Mouse (Mus musculus) hindbrain, embryonic 14.5 days (tissue): ENCODE results near the gene Apol10a. TPM values are rescaled to one million over a fixed set of nuclear protein-coding genes. Genes with fewer than 3 reads are reported as not detected.
"Not testable (repeated sequence)": the region's sequence is repeated elsewhere in the genome, so short reads cannot be mapped to it uniquely, and the experiment has no call there.

Experiments
- ATAC-seq: fragments of 200-750 bp; cut with Nextera tagmentation; 2 replicates; pipeline ENCODE4 v1.8.0; 2017; ENCODE audit warnings: moderate number of reproducible peaks, mild to moderate bottlenecking, moderate TSS enrichment, moderate library complexity; ENCODE audit not compliant: low FRiP score
- DNase-seq: peaks from one replicate; pipeline ENCODE4 v3.0.0-alpha.2; 2015; ENCODE audit warnings: low spot score
- H3K27ac ChIP-seq: fragments of 300-500 bp; sonication (generic); 2 replicates; pipeline ENCODE4 v1.5.1; 2014; ENCODE audit warnings: mild to moderate bottlenecking, moderate library complexity
- H3K27me3 ChIP-seq: fragments of 300-500 bp; sonication (generic); 2 replicates; pipeline ENCODE4 v1.6.1; 2014; ENCODE audit warnings: mild to moderate bottlenecking, low read length, mixed read lengths; ENCODE audit not compliant: control insufficient read depth, insufficient read depth
- H3K36me3 ChIP-seq: fragments of 300-500 bp; sonication (generic); replicated peaks from 2 replicates; pipeline ENCODE4 v1.6.1; 2014; ENCODE audit not compliant: control insufficient read depth, insufficient read depth
- H3K4me1 ChIP-seq: fragments of 300-500 bp; sonication (generic); replicated peaks from 2 replicates; pipeline ENCODE4 v1.6.1; 2014; ENCODE audit warnings: antibody characterized with exemption, low read length, mixed read lengths; ENCODE audit not compliant: control insufficient read depth, insufficient read depth
- H3K4me2 ChIP-seq: fragments of 300-500 bp; sonication (generic); replicated peaks from 2 replicates; pipeline ENCODE4 v1.6.1; 2014; ENCODE audit warnings: mild to moderate bottlenecking, moderate library complexity
- H3K4me3 ChIP-seq: fragments of 300-500 bp; sonication (generic); replicated peaks from 2 replicates; pipeline ENCODE4 v1.5.1; 2014; ENCODE audit warnings: mild to moderate bottlenecking, low read length
- H3K9ac ChIP-seq: fragments of 300-500 bp; sonication (generic); 2 replicates; pipeline ENCODE4 v1.6.1; 2014
- H3K9me3 ChIP-seq: fragments of 300-500 bp; sonication (generic); 2 replicates; pipeline ENCODE4 v1.6.1; 2016; ENCODE audit warnings: low read length; ENCODE audit not compliant: control insufficient read depth
- WGBS: fragments of 180-500 bp; shearing (Covaris S2); extraction: QIAGEN DNeasy Blood & Tissue Kit; methylation state at CpG from one replicate; pipeline ENCODE4 v1.1.7; 2014; 5-methylcytosine and 5-hydroxymethylcytosine counted together
- polyA plus RNA-seq: library from polyadenylated mRNA; unstranded; fragments of >200 nt; fragmentation: Nextera tagmentation; extraction: Ambion mirVana; gene quantifications from 2 replicates; pipeline ENCODE4 v1.2.1, GENCODE M21; 2014

The Apol10a gene
- polyA plus RNA-seq, 1 experiment from 2014 or later: not detected

DNA sequence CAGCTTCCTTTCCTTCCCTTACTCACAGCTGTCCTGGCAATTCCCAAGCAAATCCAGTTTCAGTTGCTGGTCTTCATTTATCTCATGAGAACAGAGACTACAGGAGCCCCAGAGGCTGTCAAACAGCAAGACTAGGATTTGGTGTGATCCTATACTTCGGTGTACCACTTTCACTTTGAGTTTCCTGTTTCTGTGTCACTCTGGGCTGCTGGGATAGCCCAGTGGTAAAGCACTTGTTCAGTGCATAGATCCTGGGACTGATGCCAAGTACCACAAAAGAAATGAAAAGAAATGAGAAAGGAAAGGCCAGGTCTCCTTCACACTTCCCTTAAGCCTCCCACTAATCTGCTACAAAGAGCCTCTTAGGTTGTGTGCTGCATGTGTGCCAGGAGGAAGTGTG, 17.8 kb downstream of the Apol10a start:
- H3K9me3 ChIP-seq, H3K4me3 ChIP-seq, H3K36me3 ChIP-seq, H3K4me1 ChIP-seq, ATAC-seq, H3K27ac ChIP-seq, H3K9ac ChIP-seq, H3K4me2 ChIP-seq, H3K27me3 ChIP-seq, DNase-seq: not testable (repeated sequence)
- 88% methylated on average over 1 of the region's 1 CpGs for WGBS

DNA sequence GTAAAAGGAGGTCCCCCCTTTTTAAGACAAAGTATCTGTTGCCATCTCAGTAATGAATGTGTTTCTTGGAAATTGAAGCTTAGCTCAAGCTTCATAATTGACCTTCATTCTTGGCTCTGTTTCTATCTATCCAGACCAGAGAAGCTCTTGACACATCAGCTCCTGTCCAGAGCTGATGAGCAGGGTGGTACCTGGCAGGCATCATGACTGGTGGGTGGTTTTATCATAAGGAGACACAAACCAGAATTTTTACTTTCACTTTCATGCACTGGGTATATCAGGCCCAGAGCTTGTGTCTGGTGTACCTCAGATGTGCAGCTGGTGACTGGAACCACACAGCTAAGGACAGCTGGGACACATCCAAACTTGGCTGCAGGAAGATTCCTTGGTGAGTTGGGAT, 31.1 kb downstream of the Apol10a start, which contains the start of gene Apol11a:
Gene Apol11a, plus strand, starts transcription at position 306 of the 400 bp plus-strand sequence.
- not testable (repeated sequence) for H3K27ac ChIP-seq, H3K36me3 ChIP-seq, H3K4me3 ChIP-seq, H3K9me3 ChIP-seq, H3K27me3 ChIP-seq, H3K9ac ChIP-seq, H3K4me2 ChIP-seq, ATAC-seq, DNase-seq, H3K4me1 ChIP-seq

DNA sequence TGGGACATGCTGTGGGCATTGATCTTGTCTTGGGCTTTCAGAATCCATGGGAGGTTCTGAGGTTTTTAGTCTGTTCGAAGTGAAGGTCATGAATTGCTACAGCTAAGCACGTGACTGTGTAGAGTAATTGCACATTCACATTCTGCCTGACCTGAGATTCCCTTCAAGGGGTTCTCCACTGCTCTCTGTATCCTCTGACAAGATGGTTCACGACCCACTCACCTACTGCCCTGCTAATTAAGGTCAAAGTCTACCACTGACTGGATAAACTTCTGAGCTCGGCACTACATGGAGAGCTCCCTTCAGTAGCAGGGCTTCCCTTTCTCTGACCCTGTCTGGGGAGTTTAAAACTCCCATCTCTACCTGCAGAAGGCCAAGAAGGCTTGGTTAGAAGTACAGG, 43.7 kb downstream of the Apol10a start:
- H3K9me3 ChIP-seq, DNase-seq, H3K36me3 ChIP-seq, H3K27me3 ChIP-seq, H3K4me1 ChIP-seq, H3K27ac ChIP-seq, H3K4me2 ChIP-seq, H3K9ac ChIP-seq, ATAC-seq, H3K4me3 ChIP-seq: not testable (repeated sequence)
- 81% methylated on average over 4 of the region's 4 CpGs for WGBS

DNA sequence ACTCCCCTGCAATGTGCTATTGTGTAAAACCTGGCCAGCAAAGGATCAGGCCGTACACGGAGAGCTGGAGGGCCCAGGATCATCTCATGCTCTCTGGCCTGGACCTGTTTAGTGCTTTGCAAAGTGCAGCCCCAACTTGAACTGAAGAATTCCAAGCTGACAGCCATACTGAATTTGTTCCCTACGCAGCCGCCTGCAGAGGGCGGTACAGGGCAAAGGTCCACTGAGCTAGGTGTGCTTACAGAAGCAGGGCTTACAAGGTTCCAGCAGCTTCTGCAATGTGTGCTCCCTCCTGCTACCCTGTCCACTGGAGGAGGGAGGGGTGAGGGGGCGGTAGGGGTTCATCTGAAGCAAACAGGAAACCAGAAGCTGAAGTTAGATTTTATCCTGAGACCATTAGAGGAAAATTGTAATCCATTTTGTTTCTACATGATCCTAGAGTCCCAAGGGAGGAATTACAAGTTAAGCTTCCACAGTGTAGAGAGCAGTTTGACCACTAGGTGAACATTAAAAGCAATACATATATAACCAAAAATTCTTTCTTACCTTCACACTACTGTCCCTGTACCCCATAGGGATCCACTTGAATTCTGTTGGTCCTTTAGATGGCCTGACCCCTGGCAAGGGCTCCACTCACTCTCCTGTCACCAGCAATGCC, 46.5 kb downstream of the Apol10a start:
- H3K27ac ChIP-seq, ATAC-seq, H3K4me1 ChIP-seq, H3K4me2 ChIP-seq, H3K36me3 ChIP-seq, H3K27me3 ChIP-seq, H3K9me3 ChIP-seq, H3K4me3 ChIP-seq, H3K9ac ChIP-seq: not testable (repeated sequence)
- WGBS: 13% methylated on average over 6 of the region's 6 CpGs
- peak; percentile 60 for DNase-seq

DNA sequence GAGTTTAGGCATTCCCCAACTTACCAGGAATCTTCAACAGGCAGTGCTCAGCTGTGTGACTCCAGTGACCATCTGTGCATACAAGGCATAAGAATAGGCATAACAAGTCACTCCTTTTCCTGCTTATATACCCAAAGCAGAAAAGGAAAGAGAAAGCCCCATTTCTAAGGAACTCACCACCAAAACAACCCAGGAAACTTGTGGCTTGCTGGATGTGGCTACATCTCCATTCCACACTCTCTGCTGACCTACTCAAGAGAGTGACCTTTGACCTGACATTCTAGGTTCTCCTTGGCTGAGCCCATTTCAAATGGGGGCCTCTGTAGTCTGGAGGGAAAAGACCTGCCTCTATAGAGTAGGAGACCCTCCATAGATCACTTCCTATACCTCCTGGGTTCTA, 56.4 kb downstream of the Apol10a start, which contains the start of gene Apol7c:
Gene Apol7c, minus strand, starts transcription at position 101 of the 400 bp plus-strand sequence.
- Histone ChIP-seq H3K9me3 (no peaks in the 10 kb centered on the region), H3K4me1 (no peaks in the 10 kb centered on the region), H3K27me3 (no peaks in the 10 kb centered on the region), H3K4me3 (no peak within 1 kb of the TSS), H3K9ac (no peak within 1 kb of the TSS), H3K27ac (no peak within 1 kb of the TSS), H3K36me3 (no peaks in the 10 kb centered on the region), H3K4me2 (no peak within 1 kb of the TSS)
- no peak for ATAC-seq
- DNase-seq: no peak

DNA sequence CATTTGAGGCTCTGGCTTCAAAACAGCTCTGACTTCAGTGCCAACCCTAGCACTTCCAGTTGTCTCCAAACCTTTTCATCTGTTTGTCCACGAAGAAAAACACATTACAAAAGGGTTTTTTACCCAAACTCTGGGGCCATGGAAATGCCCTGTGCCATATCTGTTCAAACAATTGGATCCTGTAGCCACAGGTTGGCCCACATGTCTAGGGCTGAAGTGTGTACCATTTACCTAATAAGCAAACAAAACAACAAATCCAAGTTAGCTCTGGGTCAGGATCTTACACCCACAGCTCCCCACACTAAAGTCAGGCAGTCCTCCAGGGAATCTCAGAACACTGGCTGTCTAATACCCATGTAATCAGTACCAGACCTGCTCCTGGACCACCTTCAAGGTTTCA, 62.4 kb downstream of the Apol10a start:
- not testable (repeated sequence) for H3K4me3 ChIP-seq, H3K27ac ChIP-seq, H3K9ac ChIP-seq, DNase-seq, H3K36me3 ChIP-seq, H3K9me3 ChIP-seq, H3K4me2 ChIP-seq, ATAC-seq, H3K27me3 ChIP-seq, H3K4me1 ChIP-seq
- WGBS: 42% methylated on average over 1 of the region's 1 CpGs

Other genes starting within 250 kb of the Apol10a start
- gene Rbfox2, start 170.0 kb upstream of the Apol10a start, polyA plus RNA-seq: 154 and 164 TPM in 2 replicates
- gene Apol7a, start 77.9 kb upstream of the Apol10a start, polyA plus RNA-seq: not detected in 2 replicates
- gene Apol9a, start 65.9 kb upstream of the Apol10a start, polyA plus RNA-seq: 0.26 TPM in 1 of 2 replicates, not detected in the other
- gene Apol7b, start 29.6 kb upstream of the Apol10a start, polyA plus RNA-seq: not detected in 2 replicates
- not detected in 2 replicates for gene Apol11a, start 31.2 kb downstream of the Apol10a start, polyA plus RNA-seq
- not detected in 2 replicates for gene Apol7c, start 56.3 kb downstream of the Apol10a start, polyA plus RNA-seq
- gene 1700025B11Rik, start 84.8 kb downstream of the Apol10a start, polyA plus RNA-seq: not detected in 2 replicates
- 0.09 TPM in 1 of 2 replicates, not detected in the other for gene Apol10b, start 119.1 kb downstream of the Apol10a start, polyA plus RNA-seq
- gene Gm36245, start 122.2 kb downstream of the Apol10a start, polyA plus RNA-seq: not detected in 2 replicates
- not detected in 2 replicates for gene Apol11b, start 166.2 kb downstream of the Apol10a start, polyA plus RNA-seq
- gene Apol7e, start 221.8 kb downstream of the Apol10a start, polyA plus RNA-seq: not detected in 2 replicates